12 mouse cellular contexts compared by ENCODE assay signal in the genomic region with DNA sequence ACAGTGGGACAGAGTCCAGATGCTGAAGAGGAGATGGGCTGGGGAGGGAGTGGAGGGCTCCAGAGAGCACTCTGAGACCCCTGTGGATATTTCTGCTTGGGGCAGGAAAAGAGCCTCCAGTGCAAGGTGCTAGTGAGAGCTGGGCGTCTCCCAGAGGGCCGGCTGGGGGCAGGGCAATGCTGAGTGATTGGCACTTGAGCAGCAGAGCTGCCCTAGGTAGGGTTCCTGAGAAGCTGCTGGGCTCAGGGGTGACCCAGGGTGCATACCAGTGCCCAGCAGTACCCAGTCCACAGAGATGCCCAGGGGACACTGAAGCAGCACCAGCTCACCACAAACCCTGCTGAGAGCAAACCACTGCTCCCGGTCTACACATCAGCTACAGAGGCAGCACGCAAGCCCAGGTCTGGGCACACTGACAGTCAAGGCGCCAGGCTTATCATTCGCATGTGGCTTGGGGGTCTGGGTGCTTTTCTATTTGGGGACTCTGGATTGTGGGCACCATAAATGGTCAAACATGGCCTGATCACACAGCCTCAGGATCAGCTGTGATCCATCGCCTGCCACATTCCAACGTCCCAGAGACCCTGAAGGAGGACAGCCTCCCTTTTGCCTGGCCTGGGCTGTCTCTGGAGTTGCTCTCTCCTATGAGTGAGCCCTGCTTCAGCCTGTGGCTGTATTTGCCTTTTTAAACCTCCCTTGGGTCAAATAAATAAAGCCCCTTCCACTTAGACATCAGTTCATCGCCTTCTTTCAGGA. TPM values are rescaled to one million over a fixed set of nuclear protein-coding genes. Genes with fewer than 3 reads are reported as not detected.
A peak's percentile ranks its signal among the peaks of the same experiment; 100 is the strongest.
DNase-seq lines count a peak whose midpoint lies in the region; ATAC-seq and TF ChIP-seq lines count a peak whose summit lies in the region.
"Had no signal": no experiment of that assay in that cellular context is flagged by ENCODE, and none has a peak within 500 bp of the region (broad histone marks: within the 10 kb centered on the region; RNA-seq: fewer than 3 reads in every experiment).

No protein-coding gene starts in this region.

- WGBS in hindbrain, embryonic 10.5 days, result 69% methylated on average over 9 of the region's 9 CpGs
- WGBS in hindbrain, embryonic 16.5 days, result 67% methylated on average over 9 of the region's 9 CpGs
- WGBS in heart, embryonic 16.5 days, result 41% methylated on average over 9 of the region's 9 CpGs
- WGBS in lung, postnatal 0 days, result 45% methylated on average over 9 of the region's 9 CpGs

- no peaks in the 10 kb centered on the region for H3K9me3 ChIP-seq in hindbrain, embryonic 10.5 days
- no peaks in the 10 kb centered on the region for H3K9me3 ChIP-seq in hindbrain, embryonic 16.5 days (ENCODE audit: control insufficient read depth, low read length)
- H3K9me3 ChIP-seq in heart, embryonic 16.5 days (replicated peaks; ENCODE audit: control insufficient read depth, low read length), result no peaks in the 10 kb centered on the region
- no peaks in the 10 kb centered on the region for H3K9me3 ChIP-seq in lung, postnatal 0 days (ENCODE audit: low read length)
- H3K9me3 ChIP-seq: limb, embryonic 12.5 days had no signal

- H3K36me3 ChIP-seq in hindbrain, embryonic 10.5 days, result no peaks in the 10 kb centered on the region
- no peaks in the 10 kb centered on the region for H3K36me3 ChIP-seq in hindbrain, embryonic 16.5 days (ENCODE audit: control insufficient read depth, insufficient read depth, low read length)
- no peaks in the 10 kb centered on the region for H3K36me3 ChIP-seq in heart, embryonic 16.5 days (ENCODE audit: control insufficient read depth, insufficient read depth)
- no peaks in the 10 kb centered on the region for H3K36me3 ChIP-seq in lung, postnatal 0 days (ENCODE audit: insufficient read depth, low read length)
- H3K36me3 ChIP-seq: limb, embryonic 12.5 days had no signal

- peak overlapping the region; percentile 76 for H3K27ac ChIP-seq in hindbrain, embryonic 10.5 days
- H3K27ac ChIP-seq in hindbrain, embryonic 16.5 days (ENCODE audit: low read depth, low read length), result no peak overlapping the region
- peak overlapping the region; percentile 39 for H3K27ac ChIP-seq in heart, embryonic 16.5 days (ENCODE audit: low read length)
- peak overlapping the region; percentile 77 for H3K27ac ChIP-seq in lung, postnatal 0 days (ENCODE audit: low read length)

- no peak for DNase-seq in hindbrain, embryonic 10.5 days (ENCODE audit: low spot score)
- peak; percentile 69 to 75 for DNase-seq in kidney, adult 8-10 months
- DNase-seq in lung, postnatal 0 days (ENCODE audit: low spot score), result peak; percentile 86
- no peak for DNase-seq in cerebellum, postnatal 10 days
- no peak for DNase-seq in adrenal gland, adult 8-10 months
- DNase-seq: adrenal gland, adult 2 months; cerebellum, postnatal 36 days had no signal

- no peak for TF ChIP-seq CTCF in lung, postnatal 0 days (IDR thresholded peaks at IDR 0.05)

- no peak overlapping the region for H3K4me2 ChIP-seq in hindbrain, embryonic 16.5 days (ENCODE audit: low read length)
- H3K4me2 ChIP-seq in heart, embryonic 16.5 days (ENCODE audit: low read depth, low read length), result no peak overlapping the region
- no peak overlapping the region for H3K4me2 ChIP-seq in lung, postnatal 0 days (replicated peaks; ENCODE audit: low read depth, low read length)
- H3K4me2 ChIP-seq: limb, embryonic 12.5 days had no signal

- 0 out of 2 replicates have a peak, but pooled peaks have one; percentile 21 for TF ChIP-seq EP300 in lung, postnatal 0 days (IDR thresholded peaks at IDR 0.05)

- peaks cover 49% of the 10 kb centered on the region for H3K4me1 ChIP-seq in hindbrain, embryonic 10.5 days (replicated peaks)
- H3K4me1 ChIP-seq in hindbrain, embryonic 16.5 days (ENCODE audit: control insufficient read depth, insufficient read depth, low read depth, low read length), result peaks cover 3% of the 10 kb centered on the region; the same call in 1 of the 2 replicates
- peaks cover 42% of the 10 kb centered on the region for H3K4me1 ChIP-seq in heart, embryonic 16.5 days (ENCODE audit: control insufficient read depth, insufficient read depth, low read length)
- peaks cover 29% of the 10 kb centered on the region for H3K4me1 ChIP-seq in lung, postnatal 0 days (ENCODE audit: insufficient read depth, low read depth, low read length)

- no peak for ATAC-seq in hindbrain, embryonic 16.5 days
- no peak for ATAC-seq in heart, embryonic 16.5 days (replicated peaks; ENCODE audit: extremely low read depth, insufficient read depth, low FRiP score)
- peak; percentile 71 for ATAC-seq in lung, postnatal 0 days
- ATAC-seq in granulocyte monocyte progenitor cell, adult 5-6 weeks (replicated peaks; ENCODE audit: poor library complexity, severe bottlenecking), result no peak
- ATAC-seq: midbrain, embryonic 16.5 days had no signal

- H3K4me3 ChIP-seq in hindbrain, embryonic 10.5 days, result no peak overlapping the region
- no peak overlapping the region for H3K4me3 ChIP-seq in hindbrain, embryonic 16.5 days (ENCODE audit: low read length)
- H3K4me3 ChIP-seq in heart, embryonic 16.5 days (ENCODE audit: low read length), result no peak overlapping the region
- H3K4me3 ChIP-seq in lung, postnatal 0 days (ENCODE audit: low read depth, low read length), result no peak overlapping the region
- H3K4me3 ChIP-seq: limb, embryonic 12.5 days had no signal

- no peaks in the 10 kb centered on the region; the same call in none of the 2 replicates for H3K27me3 ChIP-seq in hindbrain, embryonic 10.5 days (ENCODE audit: insufficient read depth, poor library complexity, severe bottlenecking)
- no peaks in the 10 kb centered on the region for H3K27me3 ChIP-seq in hindbrain, embryonic 16.5 days (replicated peaks; ENCODE audit: control insufficient read depth, insufficient read depth, low read length)
- H3K27me3 ChIP-seq in heart, embryonic 16.5 days (ENCODE audit: control insufficient read depth, insufficient read depth, low read length), result no peaks in the 10 kb centered on the region
- no peaks in the 10 kb centered on the region for H3K27me3 ChIP-seq in lung, postnatal 0 days (replicated peaks; ENCODE audit: insufficient read depth, low read length)
- H3K27me3 ChIP-seq: limb, embryonic 12.5 days had no signal

- H3K9ac ChIP-seq in hindbrain, embryonic 16.5 days (ENCODE audit: low read depth, low read length), result no peak overlapping the region
- H3K9ac ChIP-seq in heart, embryonic 16.5 days (ENCODE audit: low read length), result peak overlapping the region; percentile 50
- H3K9ac ChIP-seq in lung, postnatal 0 days (replicated peaks; ENCODE audit: low read depth), result no peak overlapping the region
- H3K9ac ChIP-seq: limb, embryonic 12.5 days had no signal

RNA-seq across cellular contexts. Expression of a gene that starts 34.0 kb away (rescaled TPM):
- 14.0 and 14.3 TPM in 2 replicates for polyA plus RNA-seq in hindbrain, embryonic 10.5 days (2016; fragmentation: Nextera tagmentation; extraction: Ambion mirVana)
- 16.2 and 17.4 TPM in 2 replicates for polyA plus RNA-seq in hindbrain, embryonic 16.5 days (2015; fragmentation: Nextera tagmentation; extraction: Ambion mirVana)
- 13.0 and 18.6 TPM in 2 replicates for polyA plus RNA-seq in heart, embryonic 16.5 days (2015; fragmentation: Nextera tagmentation; extraction: Ambion mirVana)
- polyA plus RNA-seq in lung, postnatal 0 days (2015; fragmentation: Nextera tagmentation; extraction: Ambion mirVana), result 29.5 and 35.9 TPM in 2 replicates
- total RNA-seq in granulocyte monocyte progenitor cell, adult 5-6 weeks (2014; fragmentation: Nextera tagmentation), result 9.1 and 12.1 TPM in 2 replicates
- 9.2 and 10.8 TPM in 2 replicates for total RNA-seq in granulocyte monocyte progenitor cell, adult 5-6 weeks (2017)
- 100 to 1,000 TPM in 1 of 4 experiments, 10 to 100 TPM in 2, 1 to 10 TPM in 1; 8.6 to 127 (median 15.7) TPM for total RNA-seq in adrenal gland, adult 8-10 months (2022)

Comparison
In these comparisons a context has a peak if more than half of its experiments do, and no peak if none do; other contexts are left out.
1. DNase-seq: peak in kidney, adult 8-10 months (2 of 2) and lung, postnatal 0 days (single experiment); none in hindbrain, embryonic 10.5 days (single experiment), cerebellum, postnatal 10 days (0 of 2) and adrenal gland, adult 8-10 months (single experiment).